Mouse (Mus musculus) liver, postnatal 0 days (tissue): ENCODE measurements around the gene Eya4. TPM values are rescaled to one million over a fixed set of nuclear protein-coding genes. Genes with fewer than 3 reads are reported as not detected.

Source experiments
- ATAC-seq: fragments of 200-750 bp; cut with Nextera tagmentation; 2 replicates; pipeline ENCODE4 v1.8.0; 2017; ENCODE audit warnings: mild to moderate bottlenecking, moderate library complexity
- DNase-seq: peaks from one replicate; pipeline ENCODE4 v3.0.0-alpha.2; 2016
- H3K27ac ChIP-seq: fragments of 300-500 bp; sonication (generic); 2 replicates; pipeline ENCODE4 v1.5.1; 2014; ENCODE audit warnings: antibody characterized with exemption, moderate library complexity, mild to moderate bottlenecking, low read depth
- H3K27me3 ChIP-seq: fragments of 300-500 bp; sonication (generic); 2 replicates; pipeline ENCODE4 v1.6.1; 2014; ENCODE audit warnings: low read length, control low read depth, mixed read lengths; ENCODE audit not compliant: insufficient read depth
- H3K36me3 ChIP-seq: fragments of 300-500 bp; sonication (generic); replicated peaks from 2 replicates; pipeline ENCODE4 v1.6.1; 2014; ENCODE audit warnings: mild to moderate bottlenecking, control low read depth, low read length, moderate library complexity, mixed read lengths; ENCODE audit not compliant: insufficient read depth
- H3K4me1 ChIP-seq: fragments of 300-500 bp; sonication (generic); 2 replicates; pipeline ENCODE4 v1.6.1; 2014; ENCODE audit warnings: antibody characterized with exemption, mild to moderate bottlenecking, control low read depth; ENCODE audit not compliant: insufficient read depth
- H3K4me2 ChIP-seq: fragments of 300-500 bp; sonication (generic); 2 replicates; pipeline ENCODE4 v1.6.1; 2014; ENCODE audit warnings: low read depth, mild to moderate bottlenecking, low read length, moderate library complexity, mixed read lengths
- H3K4me3 ChIP-seq: fragments of 300-500 bp; sonication (generic); 2 replicates; pipeline ENCODE4 v1.5.1; 2014; ENCODE audit warnings: low read depth, low read length
- H3K9ac ChIP-seq: fragments of 300-500 bp; sonication (generic); replicated peaks from 2 replicates; pipeline ENCODE4 v1.6.1; 2014; ENCODE audit warnings: mild to moderate bottlenecking, moderate library complexity
- H3K9me3 ChIP-seq: fragments of 300-500 bp; sonication (generic); 2 replicates; pipeline ENCODE4 v1.6.1; 2016; ENCODE audit warnings: mild to moderate bottlenecking, control low read depth, low read length, mixed read lengths
- CTCF ChIP-seq: sonication (generic); IDR thresholded peaks from 2 replicates; pipeline ENCODE4 v1.5.1; 2016; ENCODE audit warnings: antibody characterized with exemption, low read depth
- EP300 ChIP-seq: IDR thresholded peaks from 2 replicates; pipeline ENCODE4 v1.6.1; 2016; ENCODE audit warnings: antibody characterized with exemption, low read depth, mild to moderate bottlenecking
- WGBS: fragments of 180-500 bp; shearing (Covaris S2); extraction: QIAGEN DNeasy Blood & Tissue Kit; methylation state at CpG from one replicate; pipeline ENCODE4 v1.1.7; 2014; ENCODE audit not compliant: insufficient replicate concordance; 5-methylcytosine and 5-hydroxymethylcytosine counted together
- polyA plus RNA-seq: library from polyadenylated mRNA; unstranded; fragments of >200 nt; fragmentation: Nextera tagmentation; extraction: Ambion mirVana; gene quantifications from 2 replicates; pipeline ENCODE4 v1.2.1, GENCODE M21; 2015

Gene Eya4
- polyA plus RNA-seq, 1 experiment from 2014 or later, result 0.12 TPM

DNA sequence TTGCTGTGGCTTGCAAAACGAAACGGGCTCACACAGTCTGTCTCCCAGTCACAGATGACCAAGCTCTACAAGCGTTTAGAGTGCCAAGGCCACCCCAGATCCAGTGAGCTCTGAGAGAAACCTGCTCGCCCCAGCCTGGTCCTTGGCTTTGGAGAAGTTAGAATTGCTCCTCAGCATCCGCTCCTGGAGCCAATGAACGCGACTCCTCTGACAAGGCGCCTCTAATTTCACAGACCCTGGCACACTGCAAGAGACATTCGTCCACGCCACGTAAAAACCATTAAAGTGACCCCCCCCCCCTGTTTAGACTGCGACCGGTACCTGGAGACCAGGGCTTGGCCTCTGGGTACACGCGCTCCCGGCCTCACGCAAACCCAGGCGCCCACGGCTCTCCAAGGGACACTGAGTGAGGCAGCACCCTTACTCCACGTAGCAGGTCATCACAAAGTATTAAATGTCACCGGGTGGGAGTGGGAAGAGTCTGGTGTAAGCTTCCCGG is 1.6 kb downstream of the Eya4 start:
- Histone ChIP-seq H3K27me3 (peaks cover 44% of the 10 kb centered on the region), H3K4me2 (peak overlapping the region; percentile 77), H3K4me1 (0 out of 2 replicates have a peak, but pooled peaks cover 3% of the 10 kb centered on the region), H3K27ac (no peak overlapping the region), H3K36me3 (no peaks in the 10 kb centered on the region), H3K4me3 (peak overlapping the region; percentile 53), H3K9me3 (no peaks in the 10 kb centered on the region), H3K9ac (no peak overlapping the region)
- WGBS, result 1% methylated on average over 18 of the region's 22 CpGs
- TF ChIP-seq EP300 (no peak), CTCF (no peak)
- ATAC-seq (no peak), DNase-seq (no peak)

DNA sequence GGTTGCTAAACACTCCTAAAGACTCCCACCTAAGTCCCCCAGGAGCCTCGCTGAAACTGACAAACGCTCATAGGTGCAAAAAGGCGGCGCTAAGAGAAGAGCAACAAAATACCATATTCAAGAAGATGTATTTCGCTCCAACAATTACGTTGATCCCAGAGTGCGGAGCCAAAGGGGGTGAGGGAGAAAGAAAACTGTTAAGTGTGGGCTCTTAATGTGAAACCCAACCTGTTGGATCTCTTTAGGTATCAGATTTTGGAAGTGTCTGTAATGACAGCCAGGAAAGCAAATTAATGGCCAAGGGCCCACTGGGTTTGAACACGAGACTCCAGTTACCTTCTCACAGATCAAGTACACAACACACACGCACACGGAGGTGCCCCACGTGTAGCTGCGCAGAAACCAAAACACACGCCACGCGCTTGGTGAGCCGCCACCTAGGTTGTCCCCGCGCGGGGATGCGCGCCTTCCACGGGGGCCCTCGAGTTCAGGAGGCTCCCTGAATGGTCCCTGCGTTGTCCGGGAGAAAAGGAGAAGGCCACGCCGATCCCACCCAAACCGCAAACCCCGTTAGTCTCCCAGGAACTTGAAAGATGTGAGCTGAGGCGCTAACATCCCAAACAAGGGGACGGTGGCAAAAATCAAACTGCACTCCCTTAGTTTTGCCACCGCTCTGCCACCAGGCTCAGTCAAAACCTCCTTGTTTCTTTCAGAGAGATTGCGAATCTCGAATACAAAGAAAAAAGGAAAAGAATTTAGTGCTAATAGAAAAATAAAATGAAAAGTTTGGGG is 2.3 kb downstream of the Eya4 start:
- WGBS, result 3% methylated on average over 34 of the region's 34 CpGs
- Histone ChIP-seq H3K4me2 (peak overlapping the region; percentile 77; the same call in 1 of the 2 replicates), H3K9ac (no peak overlapping the region), H3K4me3 (no peak overlapping the region), H3K9me3 (no peaks in the 10 kb centered on the region), H3K27ac (no peak overlapping the region), H3K4me1 (0 out of 2 replicates have a peak, but pooled peaks cover 3% of the 10 kb centered on the region), H3K27me3 (peaks cover 44% of the 10 kb centered on the region), H3K36me3 (no peaks in the 10 kb centered on the region)
- no peak for ATAC-seq
- DNase-seq, result no peak
- TF ChIP-seq CTCF (no peak), EP300 (no peak)

DNA sequence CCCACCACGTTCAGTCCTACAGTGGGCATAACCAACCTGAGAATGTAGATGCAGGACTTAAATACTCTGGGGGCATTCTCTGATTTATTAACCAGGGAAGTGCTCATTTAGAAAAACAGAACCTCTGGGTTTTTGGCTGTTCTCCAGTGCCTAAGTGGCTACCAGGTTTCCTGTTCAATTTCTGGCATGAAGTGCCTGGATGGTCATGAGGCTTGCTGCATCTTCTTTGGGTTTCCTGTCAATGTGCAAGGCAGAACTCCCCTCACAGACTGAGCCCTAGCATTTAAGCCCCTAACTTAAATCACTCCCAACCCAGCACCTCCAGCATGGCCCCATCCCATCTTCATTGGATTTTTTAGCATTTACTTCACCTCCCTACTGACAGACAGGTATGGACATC is 13.3 kb downstream of the Eya4 start:
- Histone ChIP-seq H3K9ac (no peak overlapping the region), H3K9me3 (no peaks in the 10 kb centered on the region), H3K27ac (no peak overlapping the region), H3K4me1 (no peaks in the 10 kb centered on the region), H3K27me3 (no peaks in the 10 kb centered on the region), H3K4me2 (no peak overlapping the region), H3K4me3 (no peak overlapping the region), H3K36me3 (no peaks in the 10 kb centered on the region)
- WGBS, result 50% methylated on average over 1 of the region's 1 CpGs
- ATAC-seq (no peak), DNase-seq (no peak)
- TF ChIP-seq CTCF (no peak), EP300 (no peak)

DNA sequence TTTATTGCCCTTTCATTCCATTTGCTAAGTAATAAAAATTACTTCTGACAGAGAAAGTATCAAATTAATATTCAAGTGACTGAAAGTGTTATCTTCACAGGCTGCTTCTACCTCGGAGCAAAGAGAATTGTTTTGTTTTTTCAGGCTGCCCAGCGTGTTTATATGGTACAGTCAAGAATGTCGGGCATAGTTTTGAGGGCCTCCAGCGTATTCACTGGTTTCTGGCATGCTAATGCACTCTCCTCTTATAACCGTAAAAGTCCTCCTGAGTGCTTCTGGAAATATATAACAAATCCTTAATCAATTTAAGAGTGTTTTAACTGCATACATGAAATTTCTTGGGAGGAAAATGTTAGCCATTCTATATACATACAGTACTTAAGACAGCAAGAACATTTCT is 17.8 kb downstream of the Eya4 start:
- H3K9me3 ChIP-seq, result no peaks in the 10 kb centered on the region
- WGBS, result 70% methylated on average over 5 of the region's 5 CpGs
- H3K27ac ChIP-seq, result no peak overlapping the region
- no peak for ATAC-seq
- DNase-seq, result no peak
- no peak for TF ChIP-seq CTCF
- TF ChIP-seq EP300, result no peak
- no peak overlapping the region for H3K4me2 ChIP-seq
- no peaks in the 10 kb centered on the region for H3K36me3 ChIP-seq
- no peaks in the 10 kb centered on the region for H3K4me1 ChIP-seq
- H3K27me3 ChIP-seq, result no peaks in the 10 kb centered on the region
- no peak overlapping the region for H3K9ac ChIP-seq
- H3K4me3 ChIP-seq, result no peak overlapping the region

DNA sequence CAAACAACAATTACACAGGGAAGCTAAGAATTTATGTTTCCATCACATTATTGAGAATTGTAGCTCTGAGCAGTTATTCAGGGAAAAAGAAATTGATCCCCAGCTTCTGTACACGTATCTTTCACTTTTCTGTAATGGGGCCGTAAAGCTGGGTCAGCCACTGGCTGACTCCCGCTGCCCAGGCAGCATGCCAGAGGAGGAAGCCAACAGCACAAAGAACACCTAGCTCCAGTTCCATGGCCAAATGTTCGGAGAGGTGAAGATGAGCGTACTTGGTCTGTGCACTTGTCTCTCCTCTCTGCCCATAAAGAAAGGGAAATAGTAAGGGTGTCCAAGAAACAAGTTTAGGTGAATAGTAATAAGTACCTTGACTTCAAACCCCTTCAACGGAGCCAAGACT is 22.9 kb downstream of the Eya4 start:
- Histone ChIP-seq H3K27me3 (no peaks in the 10 kb centered on the region), H3K4me1 (no peaks in the 10 kb centered on the region), H3K9ac (no peak overlapping the region), H3K4me3 (no peak overlapping the region), H3K27ac (no peak overlapping the region), H3K4me2 (no peak overlapping the region), H3K36me3 (no peaks in the 10 kb centered on the region), H3K9me3 (no peaks in the 10 kb centered on the region)
- DNase-seq (no peak), ATAC-seq (no peak)
- no peak for TF ChIP-seq EP300
- no peak for TF ChIP-seq CTCF
- WGBS, result 81% methylated on average over 6 of the region's 6 CpGs

DNA sequence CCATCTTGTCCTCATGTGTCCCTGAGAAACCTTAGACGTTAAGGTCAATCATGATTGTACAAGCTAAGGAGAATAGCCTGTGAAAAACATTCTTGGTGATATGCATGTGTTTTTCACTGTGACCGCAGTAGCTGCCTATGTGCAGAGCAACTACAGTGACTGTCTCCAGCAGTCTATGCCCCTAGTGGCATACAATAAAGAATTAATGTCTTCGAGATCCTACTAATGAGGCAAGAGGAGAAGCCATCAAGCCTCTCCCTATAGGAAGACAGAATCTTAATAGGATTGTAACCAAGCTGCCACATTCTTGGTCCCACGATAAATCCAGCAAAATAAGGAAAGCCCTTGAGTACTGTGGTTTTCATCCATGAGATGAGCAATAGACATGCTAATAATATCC is 28.3 kb downstream of the Eya4 start:
- no peak overlapping the region for H3K27ac ChIP-seq
- no peak overlapping the region for H3K9ac ChIP-seq
- no peaks in the 10 kb centered on the region for H3K27me3 ChIP-seq
- no peak for DNase-seq
- no peak overlapping the region for H3K4me2 ChIP-seq
- no peaks in the 10 kb centered on the region for H3K36me3 ChIP-seq
- no peak overlapping the region for H3K4me3 ChIP-seq
- WGBS, result 76% methylated on average over 4 of the region's 4 CpGs
- ATAC-seq, result no peak
- TF ChIP-seq CTCF, result no peak
- no peaks in the 10 kb centered on the region for H3K9me3 ChIP-seq
- H3K4me1 ChIP-seq, result no peaks in the 10 kb centered on the region
